Mouse (Mus musculus) CH12.LX (cell line): ENCODE results near the gene Slc9a3r1.

Source experiments
- CHD1 ChIP-seq: IDR thresholded peaks from 2 replicates; pipeline ENCODE4 v1.6.1; 2012; ENCODE audit warnings: low read depth, low read length, improper control_type of control experiment, inconsistent platforms
- CTCF ChIP-seq, 2 experiments: IDR thresholded peaks in 1 of 2; conservative IDR thresholded peaks in 1 of 2; 2 replicates each; pipeline ENCODE4 v1.5.1; 2011 to 2012; ENCODE audit warnings: low read depth in 2 of 2, low read length in 2 of 2, improper control_type of control experiment in 1 of 2, inconsistent platforms in 1 of 2, mild to moderate bottlenecking in 1 of 2, moderate library complexity in 1 of 2
- EP300 ChIP-seq: IDR thresholded peaks from 2 replicates; pipeline ENCODE4 v1.6.1; 2011; ENCODE audit warnings: low read length, improper control_type of control experiment
- KAT2A ChIP-seq: IDR thresholded peaks from 2 replicates; pipeline ENCODE4 v1.6.1; 2012; ENCODE audit warnings: low read length, improper control_type of control experiment, inconsistent platforms; ENCODE audit not compliant: insufficient replicate concordance
- MAFK ChIP-seq: IDR thresholded peaks from 2 replicates; pipeline ENCODE4 v1.6.1; 2011; ENCODE audit warnings: low read length, improper control_type of control experiment; ENCODE audit not compliant: insufficient replicate concordance
- MXI1 ChIP-seq: IDR thresholded peaks from 2 replicates; pipeline ENCODE4 v1.6.1; 2011; ENCODE audit warnings: mild to moderate bottlenecking, low read depth, low read length, improper control_type of control experiment
- NRF1 ChIP-seq: IDR thresholded peaks from 2 replicates; pipeline ENCODE4 v1.6.1; 2014; ENCODE audit warnings: low read depth, mild to moderate bottlenecking, inconsistent platforms, low read length, improper control_type of control experiment, moderate library complexity
- POLR2A ChIP-seq: IDR thresholded peaks from 2 replicates; pipeline ENCODE4 v1.6.1; 2011; ENCODE audit warnings: low read depth, mild to moderate bottlenecking, improper control_type of control experiment, low read length

DNA sequence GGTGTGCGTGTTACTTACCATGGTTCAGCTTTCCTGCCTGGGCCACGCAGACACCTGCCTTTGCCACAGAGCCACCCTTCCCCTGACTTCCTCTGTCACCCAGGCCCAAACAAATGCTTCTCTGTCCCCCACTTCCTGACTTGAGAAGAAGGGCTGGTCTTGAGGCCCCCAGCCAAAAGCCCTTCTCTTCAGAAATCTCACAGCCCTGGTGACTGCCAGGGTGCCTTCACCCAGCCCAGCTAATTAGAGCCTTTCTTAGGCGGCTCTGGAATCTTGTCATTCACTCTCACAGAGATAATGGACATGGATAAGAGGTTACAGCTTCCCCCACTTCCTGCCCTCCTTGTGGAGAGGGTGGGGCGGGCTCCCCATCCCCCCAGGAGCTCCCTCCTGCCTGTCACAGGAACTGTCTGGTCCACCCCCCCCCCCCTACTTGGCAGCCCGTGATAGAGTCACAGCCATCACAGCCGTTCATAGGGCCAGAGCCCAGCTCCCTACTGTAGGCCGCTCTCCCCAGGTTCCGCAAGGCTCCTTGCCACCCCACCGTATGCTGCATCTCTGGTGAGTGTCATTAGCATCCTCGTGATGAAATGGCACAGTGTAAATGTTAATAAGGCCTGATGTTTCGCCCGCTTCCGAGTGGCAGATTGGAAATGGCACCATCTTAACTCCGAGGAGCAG lies 63.8 kb downstream of the Slc9a3r1 start:
- TF ChIP-seq CTCF (conservative IDR thresholded peaks at IDR 0.05 in 1 of 2, IDR thresholded peaks at IDR 0.05 in 1 of 2; ENCODE audit: low read depth in 2 of 2, low read length in 2 of 2) (no peak), NRF1 (no peak), MAFK (no peak), MXI1 (no peak), POLR2A (no peak), EP300 (no peak), KAT2A (no peak), CHD1 (no peak)
